Mouse (Mus musculus): ENCODE results near the gene Agl. TPM values are rescaled to one million over a fixed set of nuclear protein-coding genes. Genes with fewer than 3 reads are reported as not detected.

Gene Agl
- polyA plus RNA-seq, 1 experiment from 2014 or later, result 17.6 TPM

- WGBS, result 83% methylated on average over 3 of the region's 3 CpGs
- no peak overlapping the region for H3K9ac ChIP-seq (ENCODE audit: low read length)
- no peak for ATAC-seq (ENCODE audit: low read depth)
Observed at GRCm38 (mm10) chr3:116805866-116806265, 2.1 kb downstream of the Agl start.

GRCm38 (mm10) chr3:116804746-116805285 is 3.1 kb downstream of the Agl start:
- Histone ChIP-seq H3K4me3 (ENCODE audit: low read length) (no peak overlapping the region), H3K36me3 (ENCODE audit: control insufficient read depth, insufficient read depth, low read length) (no peaks in the 10 kb centered on the region), H3K4me1 (replicated peaks; ENCODE audit: control insufficient read depth, insufficient read depth, low read length) (peaks cover 7% of the 10 kb centered on the region; the same call in 1 of the 2 replicates), H3K27me3 (ENCODE audit: control insufficient read depth, insufficient read depth, low read depth, low read length) (no peaks in the 10 kb centered on the region), H3K9ac (ENCODE audit: low read length) (no peak overlapping the region), H3K27ac (ENCODE audit: low read length) (no peak overlapping the region), H3K9me3 (ENCODE audit: control insufficient read depth, low read length) (no peaks in the 10 kb centered on the region), H3K4me2 (ENCODE audit: low read depth, low read length) (no peak overlapping the region)
- no peak for ATAC-seq (ENCODE audit: low read depth)
- 58% methylated on average over 6 of the region's 6 CpGs for WGBS

More at GRCm38 (mm10) chr3:116805866-116806265, 2.1 kb downstream of the Agl start:
- peaks cover 7% of the 10 kb centered on the region; the same call in 1 of the 2 replicates for H3K4me1 ChIP-seq (replicated peaks; ENCODE audit: control insufficient read depth, insufficient read depth, low read length)
- H3K36me3 ChIP-seq (ENCODE audit: control insufficient read depth, insufficient read depth, low read length), result no peaks in the 10 kb centered on the region
- H3K9me3 ChIP-seq (ENCODE audit: control insufficient read depth, low read length), result no peaks in the 10 kb centered on the region
- no peak overlapping the region for H3K4me2 ChIP-seq (ENCODE audit: low read depth, low read length)
- no peak overlapping the region for H3K4me3 ChIP-seq (ENCODE audit: low read length)
- H3K27ac ChIP-seq (ENCODE audit: low read length), result no peak overlapping the region
- H3K27me3 ChIP-seq (ENCODE audit: control insufficient read depth, insufficient read depth, low read depth, low read length), result no peaks in the 10 kb centered on the region

GRCm38 (mm10) chr3:116801755-116802154 is 6.2 kb downstream of the Agl start:
- 0 out of 2 replicates have a peak, but pooled peaks cover 2% of the 10 kb centered on the region for H3K36me3 ChIP-seq (ENCODE audit: control insufficient read depth, insufficient read depth, low read length)
- WGBS, result 46% methylated on average over 8 of the region's 8 CpGs
- H3K4me3 ChIP-seq (ENCODE audit: low read length), result no peak overlapping the region
- H3K27ac ChIP-seq (ENCODE audit: low read length), result no peak overlapping the region
- no peak overlapping the region for H3K9ac ChIP-seq (ENCODE audit: low read length)
- H3K27me3 ChIP-seq (ENCODE audit: control insufficient read depth, insufficient read depth, low read depth, low read length), result no peaks in the 10 kb centered on the region
- ATAC-seq (ENCODE audit: low read depth), result no peak
- H3K4me1 ChIP-seq (replicated peaks; ENCODE audit: control insufficient read depth, insufficient read depth, low read length), result no peaks in the 10 kb centered on the region; the same call in 1 of the 2 replicates
- H3K9me3 ChIP-seq (ENCODE audit: control insufficient read depth, low read length), result no peaks in the 10 kb centered on the region
- no peak overlapping the region for H3K4me2 ChIP-seq (ENCODE audit: low read depth, low read length)

- no peak overlapping the region for H3K9ac ChIP-seq (ENCODE audit: low read length)
- H3K4me2 ChIP-seq (ENCODE audit: low read depth, low read length), result no peak overlapping the region
- no peak for ATAC-seq (ENCODE audit: low read depth)
- H3K27me3 ChIP-seq (ENCODE audit: control insufficient read depth, insufficient read depth, low read depth, low read length), result no peaks in the 10 kb centered on the region
- no peak overlapping the region for H3K27ac ChIP-seq (ENCODE audit: low read length)
- no peak overlapping the region for H3K4me3 ChIP-seq (ENCODE audit: low read length)
- H3K36me3 ChIP-seq (ENCODE audit: control insufficient read depth, insufficient read depth, low read length), result peaks cover 6% of the 10 kb centered on the region; the same call in 1 of the 2 replicates
- H3K4me1 ChIP-seq (replicated peaks; ENCODE audit: control insufficient read depth, insufficient read depth, low read length), result no peaks in the 10 kb centered on the region
- H3K9me3 ChIP-seq (ENCODE audit: control insufficient read depth, low read length), result no peaks in the 10 kb centered on the region
- WGBS, result 54% methylated on average over 4 of the region's 4 CpGs
Observed at GRCm38 (mm10) chr3:116798821-116799510, 9.0 kb downstream of the Agl start.

GRCm38 (mm10) chr3:116788851-116789250 is 19.1 kb downstream of the Agl start:
- Histone ChIP-seq H3K4me2 (ENCODE audit: low read depth, low read length) (no peak overlapping the region), H3K9me3 (ENCODE audit: control insufficient read depth, low read length) (no peaks in the 10 kb centered on the region), H3K27ac (ENCODE audit: low read length) (no peak overlapping the region), H3K4me1 (replicated peaks; ENCODE audit: control insufficient read depth, insufficient read depth, low read length) (no peaks in the 10 kb centered on the region), H3K9ac (ENCODE audit: low read length) (no peak overlapping the region), H3K27me3 (ENCODE audit: control insufficient read depth, insufficient read depth, low read depth, low read length) (no peaks in the 10 kb centered on the region), H3K36me3 (ENCODE audit: control insufficient read depth, insufficient read depth, low read length) (peaks cover 16% of the 10 kb centered on the region; the same call in 1 of the 2 replicates), H3K4me3 (ENCODE audit: low read length) (no peak overlapping the region)
- ATAC-seq (ENCODE audit: low read depth), result no peak
- WGBS, result 87% methylated on average over 5 of the region's 5 CpGs

- no peaks in the 10 kb centered on the region for H3K27me3 ChIP-seq (ENCODE audit: control insufficient read depth, insufficient read depth, low read depth, low read length)
- no peak overlapping the region for H3K4me2 ChIP-seq (ENCODE audit: low read depth, low read length)
- no peaks in the 10 kb centered on the region for H3K4me1 ChIP-seq (replicated peaks; ENCODE audit: control insufficient read depth, insufficient read depth, low read length)
- 70% methylated on average over 9 of the region's 9 CpGs for WGBS
- no peak overlapping the region for H3K4me3 ChIP-seq (ENCODE audit: low read length)
- H3K9ac ChIP-seq (ENCODE audit: low read length), result no peak overlapping the region
- ATAC-seq (ENCODE audit: low read depth), result no peak
- no peaks in the 10 kb centered on the region for H3K9me3 ChIP-seq (ENCODE audit: control insufficient read depth, low read length)
- peaks cover 14% of the 10 kb centered on the region; the same call in 1 of the 2 replicates for H3K36me3 ChIP-seq (ENCODE audit: control insufficient read depth, insufficient read depth, low read length)
- no peak overlapping the region for H3K27ac ChIP-seq (ENCODE audit: low read length)
Observed at GRCm38 (mm10) chr3:116786543-116786942, 21.4 kb downstream of the Agl start.

- no peak for ATAC-seq (ENCODE audit: low read depth)
- H3K4me2 ChIP-seq (ENCODE audit: low read depth, low read length), result no peak overlapping the region
- H3K36me3 ChIP-seq (ENCODE audit: control insufficient read depth, insufficient read depth, low read length), result peaks cover 17% of the 10 kb centered on the region
- H3K9me3 ChIP-seq (ENCODE audit: control insufficient read depth, low read length), result no peaks in the 10 kb centered on the region
- 95% methylated on average over 8 of the region's 8 CpGs for WGBS
- H3K9ac ChIP-seq (ENCODE audit: low read length), result no peak overlapping the region
- no peaks in the 10 kb centered on the region for H3K4me1 ChIP-seq (replicated peaks; ENCODE audit: control insufficient read depth, insufficient read depth, low read length)
- H3K27me3 ChIP-seq (ENCODE audit: control insufficient read depth, insufficient read depth, low read depth, low read length), result no peaks in the 10 kb centered on the region
- H3K4me3 ChIP-seq (ENCODE audit: low read length), result no peak overlapping the region
- H3K27ac ChIP-seq (ENCODE audit: low read length), result no peak overlapping the region
Observed at GRCm38 (mm10) chr3:116785820-116786219, 22.1 kb downstream of the Agl start.

GRCm38 (mm10) chr3:116784811-116785210 is 23.2 kb downstream of the Agl start:
- Histone ChIP-seq H3K4me2 (ENCODE audit: low read depth, low read length) (no peak overlapping the region), H3K4me1 (replicated peaks; ENCODE audit: control insufficient read depth, insufficient read depth, low read length) (no peaks in the 10 kb centered on the region), H3K36me3 (ENCODE audit: control insufficient read depth, insufficient read depth, low read length) (peaks cover 21% of the 10 kb centered on the region), H3K9ac (ENCODE audit: low read length) (no peak overlapping the region), H3K4me3 (ENCODE audit: low read length) (no peak overlapping the region), H3K27ac (ENCODE audit: low read length) (no peak overlapping the region), H3K9me3 (ENCODE audit: control insufficient read depth, low read length) (no peaks in the 10 kb centered on the region), H3K27me3 (ENCODE audit: control insufficient read depth, insufficient read depth, low read depth, low read length) (no peaks in the 10 kb centered on the region)
- no peak for ATAC-seq (ENCODE audit: low read depth)
- WGBS, result 85% methylated on average over 8 of the region's 8 CpGs

- Histone ChIP-seq H3K27me3 (ENCODE audit: control insufficient read depth, insufficient read depth, low read depth, low read length) (no peaks in the 10 kb centered on the region), H3K4me3 (ENCODE audit: low read length) (no peak overlapping the region), H3K9me3 (ENCODE audit: control insufficient read depth, low read length) (no peaks in the 10 kb centered on the region), H3K36me3 (ENCODE audit: control insufficient read depth, insufficient read depth, low read length) (peaks cover 21% of the 10 kb centered on the region), H3K27ac (ENCODE audit: low read length) (no peak overlapping the region), H3K4me1 (replicated peaks; ENCODE audit: control insufficient read depth, insufficient read depth, low read length) (no peaks in the 10 kb centered on the region), H3K4me2 (ENCODE audit: low read depth, low read length) (no peak overlapping the region), H3K9ac (ENCODE audit: low read length) (no peak overlapping the region)
- ATAC-seq (ENCODE audit: low read depth), result no peak
- 63% methylated on average over 12 of the region's 12 CpGs for WGBS
Observed at GRCm38 (mm10) chr3:116784290-116784689, 23.7 kb downstream of the Agl start.

Data from lung, embryonic 16.5 days (tissue).